Mouse (Mus musculus) heart, postnatal 0 days (tissue): ENCODE data around the gene Fam129c.

Source experiments
- CTCF ChIP-seq: IDR thresholded peaks from 2 replicates; pipeline ENCODE4 v1.5.1; 2016; ENCODE audit warnings: antibody characterized with exemption, control low read depth, low read depth
- EP300 ChIP-seq: IDR thresholded peaks from 2 replicates; pipeline ENCODE4 v1.6.1; 2016; ENCODE audit warnings: antibody characterized with exemption, low read depth

GRCm38 (mm10) chr8:71631897-71632296, 34.4 kb downstream of the Fam129c start:
- TF ChIP-seq CTCF: no peak
- no peak for TF ChIP-seq EP300
